Mouse (Mus musculus) bone marrow macrophage, adult 2 months (primary cell): ENCODE results near the gene Slc13a5.

Experiments used
- CTCF ChIP-seq: IDR thresholded peaks from 2 replicates; pipeline ENCODE4 v1.5.1; 2012; ENCODE audit warnings: low read depth, mild to moderate bottlenecking, low read length, moderate library complexity
- POLR2A ChIP-seq: IDR thresholded peaks from 2 replicates; pipeline ENCODE4 v1.6.1; 2012; ENCODE audit warnings: mild to moderate bottlenecking, low read depth, low read length, borderline replicate concordance

- TF ChIP-seq POLR2A (no peak), CTCF (no peak)
Measured at GRCm38 (mm10) chr11:72293116-72293515, 26.1 kb upstream of the Slc13a5 start.
